Mouse (Mus musculus) intestine, embryonic 15.5 days (tissue): ENCODE measurements around the gene Drosha. TPM values are rescaled to one million over a fixed set of nuclear protein-coding genes. Genes with fewer than 3 reads are reported as not detected.

Source experiments
- ATAC-seq: fragments of 200-750 bp; cut with Nextera tagmentation; 2 replicates; pipeline ENCODE4 v1.8.0; 2017; ENCODE audit warnings: moderate TSS enrichment, moderate library complexity
- H3K27ac ChIP-seq: fragments of 300-500 bp; sonication (generic); 2 replicates; pipeline ENCODE4 v1.5.1; 2015; ENCODE audit warnings: mild to moderate bottlenecking, inconsistent platforms
- H3K27me3 ChIP-seq: fragments of 300-500 bp; sonication (generic); replicated peaks from 2 replicates; pipeline ENCODE4 v1.6.1; 2015; ENCODE audit warnings: inconsistent platforms
- H3K36me3 ChIP-seq: fragments of 300-500 bp; sonication (generic); 2 replicates; pipeline ENCODE4 v1.6.1; 2015; ENCODE audit warnings: inconsistent platforms
- H3K4me1 ChIP-seq: fragments of 300-500 bp; sonication (generic); replicated peaks from 2 replicates; pipeline ENCODE4 v1.6.1; 2015; ENCODE audit warnings: inconsistent platforms
- H3K4me2 ChIP-seq: fragments of 300-500 bp; sonication (generic); replicated peaks from 2 replicates; pipeline ENCODE4 v1.6.1; 2015; ENCODE audit warnings: mild to moderate bottlenecking, inconsistent platforms
- H3K4me3 ChIP-seq: fragments of 300-500 bp; sonication (generic); replicated peaks from 2 replicates; pipeline ENCODE4 v1.5.1; 2015; ENCODE audit warnings: inconsistent platforms
- H3K9ac ChIP-seq: fragments of 300-500 bp; sonication (generic); 2 replicates; pipeline ENCODE4 v1.6.1; 2015; ENCODE audit warnings: inconsistent platforms
- H3K9me3 ChIP-seq: fragments of 300-500 bp; sonication (generic); 2 replicates; pipeline ENCODE4 v1.6.1; 2016; ENCODE audit warnings: inconsistent platforms
- WGBS: fragments of 180-500 bp; shearing (Covaris S2); methylation state at CpG from one replicate; pipeline ENCODE4 v1.1.7; 2015; 5-methylcytosine and 5-hydroxymethylcytosine counted together
- polyA plus RNA-seq: library from polyadenylated mRNA; unstranded; fragments of >200 nt; fragmentation: Nextera tagmentation; extraction: Ambion mirVana; gene quantifications from 2 replicates; pipeline ENCODE4 v1.2.1, GENCODE M21; 2015

Drosha gene
- polyA plus RNA-seq, 1 experiment from 2014 or later, result 29.9 TPM

DNA sequence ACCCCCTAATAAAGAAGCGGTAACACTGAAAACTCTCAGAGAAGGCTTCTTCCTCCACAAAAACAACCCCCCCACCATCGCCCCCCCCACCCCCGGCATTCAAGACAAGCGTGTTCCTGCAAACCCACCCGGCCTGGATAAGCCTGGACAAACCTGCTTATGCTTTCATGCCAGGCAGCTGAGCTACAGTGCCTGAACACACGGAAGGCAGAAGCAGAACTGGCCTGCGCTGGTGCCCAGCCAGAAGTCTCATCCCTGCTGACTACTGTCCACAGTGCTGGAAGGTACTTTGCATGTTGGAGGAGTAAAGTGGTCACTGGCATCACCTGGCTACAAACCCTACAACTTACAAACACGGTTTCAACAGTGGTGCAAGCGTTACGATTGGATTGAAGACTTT lies 17.5 kb upstream of the Drosha start:
- Histone ChIP-seq H3K4me3 (no peak overlapping the region), H3K27me3 (no peaks in the 10 kb centered on the region), H3K36me3 (peaks cover 9% of the 10 kb centered on the region; the same call in 1 of the 2 replicates), H3K9ac (no peak overlapping the region), H3K9me3 (no peaks in the 10 kb centered on the region), H3K4me1 (no peaks in the 10 kb centered on the region), H3K4me2 (no peak overlapping the region), H3K27ac (no peak overlapping the region)
- WGBS, result 81% methylated on average over 10 of the region's 10 CpGs
- no peak for ATAC-seq

DNA sequence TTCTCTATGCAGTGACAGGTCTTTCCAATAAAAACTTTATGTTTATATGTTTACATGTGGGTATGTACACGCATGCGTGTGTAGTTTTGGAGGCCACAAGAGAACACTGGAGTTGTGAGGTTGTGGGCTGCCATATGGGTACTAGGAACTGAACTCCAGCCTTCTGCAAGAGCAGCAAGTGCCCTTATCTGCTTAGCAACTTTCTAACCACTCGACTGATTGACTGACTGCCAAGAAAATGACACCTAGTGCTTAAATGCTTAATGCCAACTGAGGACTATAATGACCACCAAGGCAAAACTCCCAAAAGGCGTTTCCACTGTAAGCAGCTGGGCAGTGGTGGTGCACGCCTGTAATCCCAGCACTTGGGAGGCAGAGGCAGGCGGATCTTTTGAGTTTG lies 15.3 kb upstream of the Drosha start:
- 93% methylated on average over 6 of the region's 6 CpGs for WGBS
- H3K9me3 ChIP-seq, result no peaks in the 10 kb centered on the region
- H3K9ac ChIP-seq, result no peak overlapping the region
- peaks cover 21% of the 10 kb centered on the region for H3K36me3 ChIP-seq
- H3K27ac ChIP-seq, result no peak overlapping the region
- H3K4me3 ChIP-seq, result no peak overlapping the region
- H3K4me1 ChIP-seq, result no peaks in the 10 kb centered on the region
- H3K27me3 ChIP-seq, result no peaks in the 10 kb centered on the region
- no peak for ATAC-seq
- H3K4me2 ChIP-seq, result no peak overlapping the region

DNA sequence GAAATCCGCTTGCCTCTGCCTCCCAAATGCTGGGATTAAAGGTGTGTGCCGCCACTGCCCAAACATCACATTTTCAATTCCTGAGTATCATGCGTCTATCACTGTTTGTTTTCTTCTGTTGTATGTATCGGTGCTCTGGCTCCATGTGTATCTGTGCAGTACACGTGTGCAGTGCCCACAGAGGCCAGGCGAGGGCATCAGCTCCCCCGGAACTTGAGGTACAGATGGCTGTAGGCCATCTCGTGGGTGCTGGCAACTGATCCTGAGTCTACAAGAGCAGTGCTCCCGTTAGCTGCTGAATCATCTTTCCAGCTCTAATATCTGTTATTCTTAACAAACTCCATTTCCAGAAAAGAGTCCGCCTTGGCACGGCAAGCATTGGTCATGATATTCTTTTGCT lies 12.0 kb upstream of the Drosha start:
- H3K9me3 ChIP-seq, result no peaks in the 10 kb centered on the region
- no peaks in the 10 kb centered on the region for H3K27me3 ChIP-seq
- ATAC-seq, result no peak
- no peaks in the 10 kb centered on the region for H3K4me1 ChIP-seq
- WGBS, result 96% methylated on average over 11 of the region's 11 CpGs
- no peak overlapping the region for H3K27ac ChIP-seq
- H3K4me3 ChIP-seq, result no peak overlapping the region
- H3K9ac ChIP-seq, result no peak overlapping the region
- H3K36me3 ChIP-seq, result peaks cover 44% of the 10 kb centered on the region
- H3K4me2 ChIP-seq, result no peak overlapping the region

DNA sequence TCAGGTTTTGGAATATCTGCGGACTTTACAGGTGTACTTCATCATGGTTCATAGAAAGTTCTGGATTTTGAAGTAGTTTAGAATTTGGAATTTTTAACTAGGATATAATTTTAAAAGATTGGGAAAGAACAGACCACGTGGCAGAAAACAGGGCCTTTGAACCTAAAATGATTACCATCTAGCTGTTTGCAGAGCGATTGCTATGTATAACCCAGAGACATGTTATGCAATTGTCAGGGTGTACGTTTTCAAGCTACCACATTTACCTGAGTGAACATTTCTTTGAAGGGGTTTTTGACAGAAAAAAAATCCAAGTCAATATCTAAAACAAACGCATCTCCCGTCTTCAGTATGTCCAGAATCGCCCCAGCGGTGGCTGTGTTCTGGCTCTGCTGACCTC lies 7.0 kb upstream of the Drosha start:
- Histone ChIP-seq H3K36me3 (peaks cover 42% of the 10 kb centered on the region), H3K4me1 (no peaks in the 10 kb centered on the region), H3K27me3 (no peaks in the 10 kb centered on the region), H3K9ac (no peak overlapping the region), H3K4me2 (no peak overlapping the region), H3K9me3 (no peaks in the 10 kb centered on the region), H3K27ac (no peak overlapping the region), H3K4me3 (no peak overlapping the region)
- no peak for ATAC-seq
- WGBS, result 89% methylated on average over 8 of the region's 8 CpGs

DNA sequence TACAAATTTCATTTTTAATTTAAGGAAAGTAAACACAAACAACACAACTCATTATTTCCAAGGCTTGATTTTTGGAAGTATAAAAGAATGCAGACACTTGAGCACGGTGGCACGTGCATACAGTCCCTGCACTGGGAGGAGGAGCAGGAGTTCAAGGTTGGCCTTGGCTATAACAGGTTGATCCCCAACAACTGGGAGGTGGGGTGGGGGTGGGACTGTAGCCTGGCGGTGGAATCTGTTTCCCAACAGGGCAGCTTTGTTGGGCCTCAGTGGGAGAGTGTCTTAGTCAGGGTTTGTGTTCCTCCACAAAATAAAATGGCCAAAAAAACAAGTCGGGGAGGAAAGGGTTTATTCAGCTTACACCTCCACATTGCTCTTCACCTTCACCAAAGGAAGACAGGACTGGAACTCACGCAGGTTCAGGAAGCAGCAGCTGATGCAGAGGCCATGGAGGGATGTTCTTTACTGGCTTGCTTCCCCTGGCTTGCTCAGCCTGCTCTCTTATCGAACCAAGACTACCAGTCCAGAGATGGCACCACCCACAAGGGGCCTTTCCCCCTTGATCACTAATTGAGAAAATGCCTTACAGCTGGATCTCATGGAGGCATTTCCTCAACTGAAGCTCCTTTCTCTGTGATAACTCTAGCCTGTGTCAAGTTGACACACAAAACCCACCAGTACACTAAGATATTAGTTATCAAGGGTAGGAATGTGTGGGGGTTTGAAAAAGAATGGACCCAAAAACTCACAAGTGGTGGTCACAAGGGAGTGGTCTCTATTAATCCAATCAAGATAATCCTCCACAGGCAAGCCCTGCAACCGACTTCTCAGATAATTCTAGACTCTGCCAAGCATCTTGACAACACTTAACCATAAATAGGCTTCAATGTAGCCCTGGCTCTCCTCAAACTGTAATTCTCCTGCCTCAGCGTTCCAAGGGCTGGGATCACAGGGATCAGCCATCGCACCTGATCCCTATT lies 1.9 kb upstream of the Drosha start:
- Histone ChIP-seq H3K4me1 (peaks cover 6% of the 10 kb centered on the region; the same call in 1 of the 2 replicates), H3K27me3 (no peaks in the 10 kb centered on the region), H3K4me3 (no peak overlapping the region), H3K36me3 (peaks cover 11% of the 10 kb centered on the region; the same call in 1 of the 2 replicates), H3K9me3 (no peaks in the 10 kb centered on the region), H3K4me2 (0 out of 2 replicates have a peak overlapping the region, but pooled peaks have one; percentile 9), H3K9ac (no peak overlapping the region), H3K27ac (no peak overlapping the region)
- WGBS, result 78% methylated on average over 9 of the region's 9 CpGs
- ATAC-seq, result no peak

DNA sequence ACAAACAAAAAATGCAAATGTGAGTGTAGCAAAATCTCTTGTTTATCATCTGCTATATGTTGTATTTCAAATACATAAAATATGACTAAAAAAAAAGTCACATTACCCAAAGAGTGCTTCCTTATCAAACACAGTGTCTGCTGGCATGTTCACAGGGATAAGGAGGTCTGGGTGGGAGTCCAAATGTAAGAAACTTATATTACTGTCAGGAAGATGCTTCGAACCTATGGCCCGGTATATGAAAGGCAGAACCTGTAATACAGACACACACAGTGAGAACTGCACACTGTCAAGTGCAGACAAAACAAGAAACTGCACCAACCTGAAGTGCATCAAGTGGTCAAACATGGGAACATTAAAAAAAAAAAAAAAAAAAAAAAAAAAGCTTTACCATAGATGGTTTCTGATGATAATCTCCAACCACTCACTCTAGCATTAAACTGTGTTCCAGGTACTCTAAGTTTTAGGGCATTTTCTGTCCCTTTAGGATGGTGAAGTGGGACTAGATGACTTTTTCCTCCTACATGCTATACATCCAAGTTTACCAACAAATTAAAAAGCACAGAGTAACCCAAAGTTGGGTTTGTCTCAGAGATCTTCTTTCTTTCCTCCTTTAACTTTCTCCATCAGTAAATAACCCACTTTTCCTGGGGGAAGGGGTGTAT lies 1.0 kb upstream of the Drosha start:
- ATAC-seq, result no peak

DNA sequence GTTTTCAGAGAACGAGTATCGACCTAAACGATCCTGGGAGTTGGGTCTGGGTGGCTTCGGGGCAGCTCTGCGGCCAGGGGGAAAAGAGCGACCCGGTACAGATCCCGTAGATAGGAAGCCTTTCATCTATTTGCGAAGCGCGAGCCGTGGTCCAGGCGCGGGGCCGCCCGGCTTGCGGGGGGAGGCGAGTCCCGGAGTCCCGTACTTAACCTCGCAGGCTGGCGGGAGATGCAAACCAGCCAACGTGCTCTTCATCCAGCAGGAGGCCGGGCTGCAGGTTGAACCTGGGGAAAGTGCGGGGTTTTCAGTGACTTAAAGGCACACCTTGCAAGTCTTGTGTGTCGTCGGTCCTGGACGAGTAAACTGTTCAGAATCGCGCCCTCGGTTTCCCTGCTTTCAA lies 350 bp downstream of the Drosha start:
- peak; percentile 66 for ATAC-seq
- H3K36me3 ChIP-seq, result peaks cover 12% of the 10 kb centered on the region
- under 1% methylated on average over 31 of the region's 31 CpGs for WGBS
- peak overlapping the region; percentile 75 for H3K9ac ChIP-seq
- peak overlapping the region; percentile 74 for H3K27ac ChIP-seq
- H3K4me3 ChIP-seq, result peak overlapping the region; percentile 88
- no peaks in the 10 kb centered on the region for H3K27me3 ChIP-seq
- peak overlapping the region; percentile 71 for H3K4me2 ChIP-seq
- H3K4me1 ChIP-seq, result peaks cover 6% of the 10 kb centered on the region; the same call in 1 of the 2 replicates
- no peaks in the 10 kb centered on the region for H3K9me3 ChIP-seq

More for the DNA sequence above, 1.0 kb upstream of the Drosha start:
- Histone ChIP-seq H3K4me3 (peak overlapping the region; percentile 88), H3K9ac (peak overlapping the region; percentile 90), H3K27me3 (no peaks in the 10 kb centered on the region), H3K36me3 (peaks cover 8% of the 10 kb centered on the region), H3K4me2 (peak overlapping the region; percentile 63), H3K4me1 (peaks cover 6% of the 10 kb centered on the region; the same call in 1 of the 2 replicates), H3K27ac (no peak overlapping the region), H3K9me3 (no peaks in the 10 kb centered on the region)
- 87% methylated on average over 2 of the region's 2 CpGs for WGBS

DNA sequence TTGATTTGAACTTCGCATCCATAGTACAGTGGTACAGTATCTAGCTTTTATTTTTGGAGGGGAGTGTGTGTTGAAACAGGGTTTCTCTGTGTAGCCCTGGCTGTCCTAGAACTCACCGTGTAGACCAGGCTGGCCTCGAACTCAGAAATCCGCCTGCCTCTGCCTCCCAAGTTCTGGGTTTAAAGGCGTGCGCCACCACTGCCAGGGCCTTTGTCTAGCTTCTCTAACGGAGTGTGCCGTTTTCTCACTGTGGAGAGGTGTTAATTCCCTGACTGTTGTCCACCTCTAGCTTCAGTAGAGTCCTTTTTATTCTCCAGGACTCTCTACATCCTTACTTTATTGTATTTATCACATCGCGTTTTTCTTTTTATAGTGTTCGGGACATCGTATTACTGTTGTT lies 793 bp downstream of the Drosha start:
- 45% methylated on average over 12 of the region's 12 CpGs for WGBS
- H3K36me3 ChIP-seq, result peaks cover 12% of the 10 kb centered on the region
- H3K9me3 ChIP-seq, result no peaks in the 10 kb centered on the region
- H3K4me3 ChIP-seq, result peak overlapping the region; percentile 88
- H3K4me1 ChIP-seq, result peaks cover 6% of the 10 kb centered on the region; the same call in 1 of the 2 replicates
- H3K9ac ChIP-seq, result peak overlapping the region; percentile 75
- no peak overlapping the region for H3K27ac ChIP-seq
- H3K27me3 ChIP-seq, result no peaks in the 10 kb centered on the region
- no peak for ATAC-seq
- H3K4me2 ChIP-seq, result peak overlapping the region; percentile 71

DNA sequence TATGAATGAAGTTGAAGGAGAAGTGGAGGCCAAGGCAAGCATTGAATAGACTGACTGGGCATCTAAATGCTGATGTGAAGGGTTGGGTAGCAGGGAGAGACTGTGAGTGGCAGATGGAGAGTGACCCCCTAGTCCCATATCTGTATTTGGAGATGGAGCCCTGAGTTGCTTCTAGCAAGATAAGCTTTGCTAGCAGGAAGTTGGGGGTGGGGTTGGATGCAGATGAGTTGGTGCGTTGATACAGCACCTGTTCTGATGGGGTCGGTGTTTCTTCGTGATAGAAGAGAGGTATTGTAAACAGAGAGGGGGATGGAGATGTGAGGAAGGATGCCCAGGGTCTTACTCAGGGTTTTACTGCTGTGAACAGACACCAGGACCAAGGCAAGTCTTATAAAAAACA lies 5.3 kb downstream of the Drosha start:
- H3K27me3 ChIP-seq, result no peaks in the 10 kb centered on the region
- ATAC-seq, result no peak
- WGBS, result 87% methylated on average over 3 of the region's 3 CpGs
- H3K27ac ChIP-seq, result no peak overlapping the region
- no peak overlapping the region for H3K4me3 ChIP-seq
- peaks cover 6% of the 10 kb centered on the region; the same call in 1 of the 2 replicates for H3K4me1 ChIP-seq
- no peak overlapping the region for H3K9ac ChIP-seq
- H3K4me2 ChIP-seq, result no peak overlapping the region
- H3K9me3 ChIP-seq, result no peaks in the 10 kb centered on the region
- peaks cover 9% of the 10 kb centered on the region for H3K36me3 ChIP-seq

DNA sequence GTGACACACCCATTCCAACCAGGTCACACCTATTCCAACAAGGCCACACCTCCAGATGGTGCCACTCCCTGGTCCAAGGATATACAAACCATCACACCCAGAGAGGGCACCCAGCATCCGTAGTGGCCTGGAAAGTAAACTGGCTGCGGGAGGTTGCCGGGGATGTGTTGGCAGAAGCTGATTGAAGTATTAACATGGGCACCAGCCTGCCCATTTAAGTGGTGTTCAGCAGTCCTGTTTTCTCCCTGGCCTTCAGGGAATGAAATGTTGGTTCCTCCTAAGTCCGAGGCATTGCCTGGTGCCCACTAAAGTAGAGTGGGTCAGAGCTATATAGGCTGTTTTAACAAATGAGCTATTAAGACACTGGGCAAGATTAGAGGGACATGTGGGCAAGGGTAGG lies 8.0 kb downstream of the Drosha start:
- Histone ChIP-seq H3K27me3 (no peaks in the 10 kb centered on the region), H3K4me1 (no peaks in the 10 kb centered on the region), H3K27ac (no peak overlapping the region), H3K4me3 (no peak overlapping the region), H3K36me3 (peaks cover 13% of the 10 kb centered on the region), H3K9me3 (no peaks in the 10 kb centered on the region), H3K9ac (no peak overlapping the region), H3K4me2 (no peak overlapping the region)
- 93% methylated on average over 4 of the region's 4 CpGs for WGBS
- ATAC-seq, result no peak

DNA sequence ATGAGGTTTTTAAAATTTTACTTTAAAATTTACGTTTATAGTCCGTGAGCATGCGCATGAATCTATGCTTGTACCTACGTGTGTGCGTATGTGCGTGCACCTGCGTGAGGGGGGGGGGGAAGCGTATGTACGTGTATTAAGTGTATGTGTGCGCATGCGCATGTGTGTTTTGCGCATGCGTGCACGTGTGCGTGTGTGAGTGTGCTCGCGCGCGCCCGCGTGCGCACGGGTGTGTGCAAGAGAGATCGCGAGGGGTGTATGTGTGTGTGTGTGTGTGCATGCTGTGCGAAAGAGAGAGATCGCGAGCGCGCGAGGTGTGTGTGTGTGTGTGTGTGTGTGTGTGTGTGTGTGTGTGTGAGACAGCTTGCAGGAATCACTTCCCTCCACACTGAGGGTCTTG lies 8.8 kb downstream of the Drosha start:
- Histone ChIP-seq H3K4me3 (no peak overlapping the region), H3K36me3 (peaks cover 15% of the 10 kb centered on the region), H3K27me3 (no peaks in the 10 kb centered on the region), H3K9me3 (no peaks in the 10 kb centered on the region), H3K4me2 (no peak overlapping the region), H3K27ac (no peak overlapping the region), H3K4me1 (no peaks in the 10 kb centered on the region), H3K9ac (no peak overlapping the region)
- no peak for ATAC-seq
- WGBS, result 98% methylated on average over 31 of the region's 31 CpGs

DNA sequence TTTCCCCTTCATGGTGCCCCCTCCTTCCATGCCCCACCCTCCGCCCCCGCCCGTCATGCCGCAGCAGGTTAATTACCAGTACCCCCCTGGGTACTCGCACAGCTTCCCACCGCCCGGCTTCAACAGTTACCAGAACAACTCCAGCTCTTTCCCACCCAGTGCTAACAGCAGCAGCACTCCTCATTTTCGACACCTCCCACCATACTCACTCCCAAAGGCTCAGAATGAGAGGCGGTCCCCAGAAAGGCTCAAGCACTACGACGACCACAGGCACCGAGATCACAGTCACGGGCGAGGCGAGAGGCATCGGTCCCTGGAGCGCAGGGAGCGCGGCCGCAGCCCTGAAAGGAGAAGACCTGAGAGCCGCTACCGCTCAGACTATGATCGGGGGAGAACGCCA lies 9.6 kb downstream of the Drosha start:
- Histone ChIP-seq H3K27me3 (no peaks in the 10 kb centered on the region), H3K9me3 (no peaks in the 10 kb centered on the region), H3K9ac (no peak overlapping the region), H3K4me1 (no peaks in the 10 kb centered on the region), H3K36me3 (peaks cover 13% of the 10 kb centered on the region; the same call in 1 of the 2 replicates), H3K27ac (no peak overlapping the region), H3K4me2 (no peak overlapping the region), H3K4me3 (no peak overlapping the region)
- WGBS, result 96% methylated on average over 24 of the region's 24 CpGs
- peak; percentile 34; the same call in 1 of the 2 replicates for ATAC-seq
